Mouse (Mus musculus) WW6 (cell line): ENCODE results near the gene Fcrl1.

ENCODE experiments used
- DNase-seq: peaks from one replicate; pipeline ENCODE4 v3.0.0-alpha.2; 2013; ENCODE audit warnings: low read depth, low spot score

Fcrl1 gene

GRCm38 (mm10) chr3:87410605-87411004 is 34.4 kb downstream of the Fcrl1 start:
- no peak for DNase-seq

- DNase-seq: peak; percentile 52
These were observed 35.0 kb downstream of the Fcrl1 start for GRCm38 (mm10) chr3:87411150-87411549.

GRCm38 (mm10) chr3:87420645-87421044 is 44.5 kb downstream of the Fcrl1 start:
- DNase-seq: no peak

GRCm38 (mm10) chr3:87422386-87422910 is 46.3 kb downstream of the Fcrl1 start:
- DNase-seq: no peak

- no peak for DNase-seq
These were observed 59.3 kb downstream of the Fcrl1 start, which contains the start of gene Fcrl5 for GRCm38 (mm10) chr3:87435479-87435878. Gene Fcrl5 (plus strand): TSS chr3:87435773.

- no peak for DNase-seq
These were observed 64.4 kb downstream of the Fcrl1 start for GRCm38 (mm10) chr3:87440586-87440985.

- DNase-seq: no peak
These were observed 67.8 kb downstream of the Fcrl1 start for GRCm38 (mm10) chr3:87443968-87444367.
